Comparison of ENCODE assay signal across 28 mouse cellular contexts in genomic region chr9:121807546-121807945, GRCm38 (mm10). TPM values are rescaled to one million over a fixed set of nuclear protein-coding genes. Genes with fewer than 3 reads are reported as not detected.
DNase-seq lines count a peak whose midpoint lies in the region; ATAC-seq lines count a peak whose summit lies in the region.
"Had no signal": no experiment of that assay in that cellular context is flagged by ENCODE, and none has a peak within 500 bp of the region (broad histone marks: within the 10 kb centered on the region; RNA-seq: fewer than 3 reads in every experiment).

No protein-coding gene starts in this region.

- peaks cover 49% of the 10 kb centered on the region for H3K4me1 ChIP-seq in forebrain, embryonic 10.5 days
- peaks cover 20% of the 10 kb centered on the region for H3K4me1 ChIP-seq in forebrain, embryonic 15.5 days
- H3K4me1 ChIP-seq in hindbrain, embryonic 13.5 days (replicated peaks): peaks cover 46% of the 10 kb centered on the region
- peaks cover 28% of the 10 kb centered on the region for H3K4me1 ChIP-seq in hindbrain, embryonic 14.5 days (replicated peaks; ENCODE audit: control insufficient read depth, insufficient read depth, low read length)
- peaks cover 39% of the 10 kb centered on the region for H3K4me1 ChIP-seq in midbrain, embryonic 10.5 days
- peaks cover 22% of the 10 kb centered on the region for H3K4me1 ChIP-seq in midbrain, embryonic 14.5 days (ENCODE audit: control insufficient read depth, insufficient read depth, low read length)
- peaks cover 20% of the 10 kb centered on the region for H3K4me1 ChIP-seq in embryonic facial prominence, embryonic 13.5 days
- H3K4me1 ChIP-seq: liver, embryonic 15.5 days had no signal

- WGBS in forebrain, embryonic 10.5 days: 63% methylated on average over 1 of the region's 1 CpGs
- 66% methylated on average over 1 of the region's 1 CpGs for WGBS in forebrain, embryonic 15.5 days
- 65% methylated on average over 1 of the region's 1 CpGs for WGBS in hindbrain, embryonic 13.5 days
- WGBS in hindbrain, embryonic 14.5 days: 55% methylated on average over 1 of the region's 1 CpGs
- WGBS in midbrain, embryonic 10.5 days: 67% methylated on average over 1 of the region's 1 CpGs
- whole genome bisulfite sequencing in midbrain, embryonic 14.5 days: 68% methylated on average over 1 of the region's 1 CpGs
- 18% methylated on average over 1 of the region's 1 CpGs for WGBS in embryonic facial prominence, embryonic 13.5 days

- no peaks in the 10 kb centered on the region for H3K9me3 ChIP-seq in forebrain, embryonic 10.5 days
- H3K9me3 ChIP-seq in forebrain, embryonic 15.5 days: no peaks in the 10 kb centered on the region
- H3K9me3 ChIP-seq in hindbrain, embryonic 13.5 days: no peaks in the 10 kb centered on the region
- no peaks in the 10 kb centered on the region for H3K9me3 ChIP-seq in hindbrain, embryonic 14.5 days (ENCODE audit: control insufficient read depth, low read length)
- no peaks in the 10 kb centered on the region for H3K9me3 ChIP-seq in midbrain, embryonic 10.5 days (replicated peaks)
- H3K9me3 ChIP-seq in midbrain, embryonic 14.5 days (ENCODE audit: control insufficient read depth, low read length): no peaks in the 10 kb centered on the region
- H3K9me3 ChIP-seq in embryonic facial prominence, embryonic 13.5 days: no peaks in the 10 kb centered on the region
- H3K9me3 ChIP-seq: G1E; heart, embryonic 10.5 days; heart, embryonic 15.5 days; limb, embryonic 10.5 days; limb, embryonic 15.5 days; liver, embryonic 15.5 days; midbrain, embryonic 12.5 days had no signal

- no peak overlapping the region for H3K4me3 ChIP-seq in forebrain, embryonic 10.5 days
- H3K4me3 ChIP-seq in forebrain, embryonic 15.5 days: no peak overlapping the region
- H3K4me3 ChIP-seq in hindbrain, embryonic 13.5 days: no peak overlapping the region
- no peak overlapping the region for H3K4me3 ChIP-seq in hindbrain, embryonic 14.5 days (replicated peaks; ENCODE audit: low read length)
- no peak overlapping the region for H3K4me3 ChIP-seq in midbrain, embryonic 10.5 days
- no peak overlapping the region for H3K4me3 ChIP-seq in midbrain, embryonic 14.5 days (replicated peaks; ENCODE audit: low read depth, low read length)
- no peak overlapping the region for H3K4me3 ChIP-seq in embryonic facial prominence, embryonic 13.5 days
- H3K4me3 ChIP-seq: heart, embryonic 10.5 days; heart, embryonic 15.5 days; limb, embryonic 10.5 days; limb, embryonic 15.5 days; liver, embryonic 15.5 days; midbrain, embryonic 12.5 days had no signal

- no peak for DNase-seq in forebrain, embryonic 10.5 days (ENCODE audit: extremely low spot score, low spot score)
- DNase-seq in hindbrain, embryonic 14.5 days (ENCODE audit: low spot score): no peak
- no peak for DNase-seq in midbrain, embryonic 10.5 days (ENCODE audit: low spot score)
- no peak for DNase-seq in midbrain, embryonic 14.5 days
- DNase-seq: adrenal gland, postnatal 10 days; cerebellum, adult 11-12 months; heart, postnatal 36 days; kidney, adult 9 months; kidney, postnatal 10 days; lung, embryonic 14.5 days; lung, postnatal 14 days; thymus, adult 2 months; thymus, postnatal 36 days had no signal

- H3K36me3 ChIP-seq in forebrain, embryonic 10.5 days (replicated peaks): no peaks in the 10 kb centered on the region
- no peaks in the 10 kb centered on the region for H3K36me3 ChIP-seq in forebrain, embryonic 15.5 days
- H3K36me3 ChIP-seq in hindbrain, embryonic 13.5 days: no peaks in the 10 kb centered on the region
- no peaks in the 10 kb centered on the region for H3K36me3 ChIP-seq in hindbrain, embryonic 14.5 days (replicated peaks; ENCODE audit: control insufficient read depth, insufficient read depth)
- H3K36me3 ChIP-seq in midbrain, embryonic 10.5 days: no peaks in the 10 kb centered on the region
- no peaks in the 10 kb centered on the region for H3K36me3 ChIP-seq in midbrain, embryonic 14.5 days (ENCODE audit: control insufficient read depth, insufficient read depth, low read length)
- no peaks in the 10 kb centered on the region for H3K36me3 ChIP-seq in embryonic facial prominence, embryonic 13.5 days
- H3K36me3 ChIP-seq: G1E; heart, embryonic 10.5 days; heart, embryonic 15.5 days; limb, embryonic 10.5 days; limb, embryonic 15.5 days; liver, embryonic 15.5 days; midbrain, embryonic 12.5 days had no signal

- no peak overlapping the region for H3K4me2 ChIP-seq in forebrain, embryonic 15.5 days (replicated peaks)
- no peak overlapping the region for H3K4me2 ChIP-seq in hindbrain, embryonic 13.5 days
- no peak overlapping the region for H3K4me2 ChIP-seq in hindbrain, embryonic 14.5 days (replicated peaks)
- H3K4me2 ChIP-seq in midbrain, embryonic 14.5 days (ENCODE audit: low read length): no peak overlapping the region
- no peak overlapping the region for H3K4me2 ChIP-seq in embryonic facial prominence, embryonic 13.5 days
- H3K4me2 ChIP-seq: heart, embryonic 15.5 days; limb, embryonic 15.5 days; liver, embryonic 15.5 days; lung, embryonic 14.5 days; midbrain, embryonic 12.5 days had no signal

- no peak for ATAC-seq in forebrain, embryonic 15.5 days (replicated peaks)
- ATAC-seq in hindbrain, embryonic 13.5 days (ENCODE audit: low FRiP score): no peak
- ATAC-seq in hindbrain, embryonic 14.5 days (ENCODE audit: low FRiP score): no peak
- ATAC-seq in midbrain, embryonic 14.5 days (ENCODE audit: low FRiP score, low TSS enrichment): no peak
- ATAC-seq in embryonic facial prominence, embryonic 13.5 days (ENCODE audit: insufficient number of reproducible peaks, insufficient read depth, low FRiP score, low TSS enrichment, low read depth): no peak
- ATAC-seq in megakaryocyte, adult 5-6 weeks (ENCODE audit: poor library complexity, severe bottlenecking): no peak
- ATAC-seq: forebrain, embryonic 16.5 days; intestine, postnatal 0 days had no signal

- no peaks in the 10 kb centered on the region for H3K27me3 ChIP-seq in forebrain, embryonic 10.5 days (ENCODE audit: poor library complexity, severe bottlenecking)
- H3K27me3 ChIP-seq in forebrain, embryonic 15.5 days: no peaks in the 10 kb centered on the region
- no peaks in the 10 kb centered on the region for H3K27me3 ChIP-seq in hindbrain, embryonic 13.5 days
- no peaks in the 10 kb centered on the region for H3K27me3 ChIP-seq in hindbrain, embryonic 14.5 days (ENCODE audit: control insufficient read depth, insufficient read depth, low read length)
- H3K27me3 ChIP-seq in midbrain, embryonic 10.5 days (ENCODE audit: low read depth, poor library complexity, severe bottlenecking): no peaks in the 10 kb centered on the region
- H3K27me3 ChIP-seq in midbrain, embryonic 14.5 days (ENCODE audit: control insufficient read depth, insufficient read depth, low read length): no peaks in the 10 kb centered on the region
- no peaks in the 10 kb centered on the region for H3K27me3 ChIP-seq in embryonic facial prominence, embryonic 13.5 days
- H3K27me3 ChIP-seq: heart, embryonic 15.5 days; limb, embryonic 15.5 days; liver, embryonic 15.5 days; midbrain, embryonic 12.5 days had no signal

- no peak overlapping the region for H3K9ac ChIP-seq in forebrain, embryonic 15.5 days (replicated peaks)
- H3K9ac ChIP-seq in hindbrain, embryonic 13.5 days: no peak overlapping the region
- no peak overlapping the region for H3K9ac ChIP-seq in hindbrain, embryonic 14.5 days
- no peak overlapping the region for H3K9ac ChIP-seq in midbrain, embryonic 14.5 days (replicated peaks; ENCODE audit: low read length)
- H3K9ac ChIP-seq in embryonic facial prominence, embryonic 13.5 days: peak overlapping the region; percentile 52; the same call in 1 of the 2 replicates
- H3K9ac ChIP-seq: heart, embryonic 15.5 days; limb, embryonic 15.5 days; liver, embryonic 15.5 days; lung, embryonic 14.5 days; midbrain, embryonic 12.5 days had no signal

- 0 out of 2 replicates have a peak overlapping the region, but pooled peaks have one; percentile 63 for H3K27ac ChIP-seq in forebrain, embryonic 10.5 days
- H3K27ac ChIP-seq in forebrain, embryonic 15.5 days (replicated peaks): no peak overlapping the region
- H3K27ac ChIP-seq in hindbrain, embryonic 13.5 days: 0 out of 2 replicates have a peak overlapping the region, but pooled peaks have one; percentile 48
- H3K27ac ChIP-seq in hindbrain, embryonic 14.5 days: no peak overlapping the region
- peak overlapping the region; percentile 73 for H3K27ac ChIP-seq in midbrain, embryonic 10.5 days (replicated peaks)
- no peak overlapping the region for H3K27ac ChIP-seq in midbrain, embryonic 14.5 days (replicated peaks; ENCODE audit: low read depth, low read length)
- no peak overlapping the region for H3K27ac ChIP-seq in embryonic facial prominence, embryonic 13.5 days
- H3K27ac ChIP-seq: heart, embryonic 10.5 days; heart, embryonic 15.5 days; limb, embryonic 15.5 days; liver, embryonic 15.5 days; midbrain, embryonic 12.5 days had no signal

RNA-seq across cellular contexts. Expression of gene Hhatl, which starts 15.2 kb away (rescaled TPM):
- not detected in 2 replicates for polyA plus RNA-seq in forebrain, embryonic 10.5 days (2016; fragmentation: Nextera tagmentation; extraction: Ambion mirVana)
- polyA plus RNA-seq in forebrain, embryonic 15.5 days (2015; fragmentation: Nextera tagmentation; extraction: Ambion mirVana): 0.25 TPM in 1 of 2 replicates, not detected in the other
- not detected in 2 replicates for polyA plus RNA-seq in hindbrain, embryonic 13.5 days (2015; fragmentation: Nextera tagmentation; extraction: Ambion mirVana)
- polyA plus RNA-seq in hindbrain, embryonic 14.5 days (2014; fragmentation: Nextera tagmentation; extraction: Ambion mirVana): 0.31 TPM in 1 of 2 replicates, not detected in the other
- not detected in 2 replicates for polyA plus RNA-seq in midbrain, embryonic 10.5 days (2016; fragmentation: Nextera tagmentation; extraction: Ambion mirVana)
- polyA plus RNA-seq in midbrain, embryonic 14.5 days (2014; fragmentation: Nextera tagmentation; extraction: Ambion mirVana): 0.12 and 0.24 TPM in 2 replicates
- 0.20 TPM in 1 of 2 replicates, not detected in the other for polyA plus RNA-seq in embryonic facial prominence, embryonic 13.5 days (2015; fragmentation: Nextera tagmentation; extraction: Ambion mirVana)
- total RNA-seq in megakaryocyte, adult 5-6 weeks (2015): not detected in 2 replicates
- not detected in 2 replicates for total RNA-seq in megakaryocyte, adult 5-6 weeks (2017)
- total RNA-seq: G1E; monocyte, adult 5-6 weeks had no signal
- polyA plus RNA-seq: embryonic facial prominence, embryonic 11.5 days; forebrain, embryonic 16.5 days; G1E; limb, embryonic 10.5 days; midbrain, embryonic 12.5 days had no signal

RNA-seq across cellular contexts. Expression of gene Klhl40, which starts 30.1 kb away (rescaled TPM):
- polyA plus RNA-seq in forebrain, embryonic 10.5 days (2016; fragmentation: Nextera tagmentation; extraction: Ambion mirVana): 0.12 TPM in 1 of 2 replicates, not detected in the other
- 0.50 and 0.69 TPM in 2 replicates for polyA plus RNA-seq in forebrain, embryonic 15.5 days (2015; fragmentation: Nextera tagmentation; extraction: Ambion mirVana)
- 1.2 and 1.3 TPM in 2 replicates for polyA plus RNA-seq in hindbrain, embryonic 13.5 days (2015; fragmentation: Nextera tagmentation; extraction: Ambion mirVana)
- polyA plus RNA-seq in hindbrain, embryonic 14.5 days (2014; fragmentation: Nextera tagmentation; extraction: Ambion mirVana): 1.6 and 2.3 TPM in 2 replicates
- 0.15 and 0.16 TPM in 2 replicates for polyA plus RNA-seq in midbrain, embryonic 10.5 days (2016; fragmentation: Nextera tagmentation; extraction: Ambion mirVana)
- 1.1 and 1.9 TPM in 2 replicates for polyA plus RNA-seq in midbrain, embryonic 14.5 days (2014; fragmentation: Nextera tagmentation; extraction: Ambion mirVana)
- polyA plus RNA-seq in embryonic facial prominence, embryonic 13.5 days (2015; fragmentation: Nextera tagmentation; extraction: Ambion mirVana): 1.1 and 1.2 TPM in 2 replicates
- total RNA-seq in megakaryocyte, adult 5-6 weeks (2015): not detected in 2 replicates
- total RNA-seq in megakaryocyte, adult 5-6 weeks (2017): not detected in 2 replicates
- total RNA-seq: G1E; monocyte, adult 5-6 weeks had no signal
- polyA plus RNA-seq: G1E had no signal

RNA-seq across cellular contexts. Expression of gene Ccdc13, which starts 31.7 kb away (rescaled TPM):
- 2.6 and 2.7 TPM in 2 replicates for polyA plus RNA-seq in forebrain, embryonic 10.5 days (2016; fragmentation: Nextera tagmentation; extraction: Ambion mirVana)
- 1.9 and 3.0 TPM in 2 replicates for polyA plus RNA-seq in forebrain, embryonic 15.5 days (2015; fragmentation: Nextera tagmentation; extraction: Ambion mirVana)
- polyA plus RNA-seq in hindbrain, embryonic 13.5 days (2015; fragmentation: Nextera tagmentation; extraction: Ambion mirVana): 3.2 and 3.7 TPM in 2 replicates
- polyA plus RNA-seq in hindbrain, embryonic 14.5 days (2014; fragmentation: Nextera tagmentation; extraction: Ambion mirVana): 1.9 and 2.2 TPM in 2 replicates
- polyA plus RNA-seq in midbrain, embryonic 10.5 days (2016; fragmentation: Nextera tagmentation; extraction: Ambion mirVana): 2.4 and 2.9 TPM in 2 replicates
- polyA plus RNA-seq in midbrain, embryonic 14.5 days (2014; fragmentation: Nextera tagmentation; extraction: Ambion mirVana): 2.3 and 2.9 TPM in 2 replicates
- 0.85 and 1.0 TPM in 2 replicates for polyA plus RNA-seq in embryonic facial prominence, embryonic 13.5 days (2015; fragmentation: Nextera tagmentation; extraction: Ambion mirVana)
- not detected in 2 replicates for total RNA-seq in megakaryocyte, adult 5-6 weeks (2015)
- not detected in 2 replicates for total RNA-seq in megakaryocyte, adult 5-6 weeks (2017)
- total RNA-seq: heart, postnatal 36 days; monocyte, adult 5-6 weeks had no signal
- polyA plus RNA-seq: heart, embryonic 15.5 days; liver, embryonic 15.5 days had no signal

RNA-seq across cellular contexts. Expression of gene Zfp651, which starts 48.4 kb away (rescaled TPM):
- 4.1 and 4.8 TPM in 2 replicates for polyA plus RNA-seq in forebrain, embryonic 10.5 days (2016; fragmentation: Nextera tagmentation; extraction: Ambion mirVana)
- polyA plus RNA-seq in forebrain, embryonic 15.5 days (2015; fragmentation: Nextera tagmentation; extraction: Ambion mirVana): 20.1 and 20.6 TPM in 2 replicates
- 11.5 and 13.3 TPM in 2 replicates for polyA plus RNA-seq in hindbrain, embryonic 13.5 days (2015; fragmentation: Nextera tagmentation; extraction: Ambion mirVana)
- polyA plus RNA-seq in hindbrain, embryonic 14.5 days (2014; fragmentation: Nextera tagmentation; extraction: Ambion mirVana): 19.1 and 21.5 TPM in 2 replicates
- polyA plus RNA-seq in midbrain, embryonic 10.5 days (2016; fragmentation: Nextera tagmentation; extraction: Ambion mirVana): 4.8 and 6.6 TPM in 2 replicates
- 15.8 and 17.5 TPM in 2 replicates for polyA plus RNA-seq in midbrain, embryonic 14.5 days (2014; fragmentation: Nextera tagmentation; extraction: Ambion mirVana)
- 14.0 and 16.5 TPM in 2 replicates for polyA plus RNA-seq in embryonic facial prominence, embryonic 13.5 days (2015; fragmentation: Nextera tagmentation; extraction: Ambion mirVana)
- not detected in 2 replicates for total RNA-seq in megakaryocyte, adult 5-6 weeks (2015)
- total RNA-seq in megakaryocyte, adult 5-6 weeks (2017): not detected in 2 replicates
- total RNA-seq: monocyte, adult 5-6 weeks had no signal

RNA-seq across cellular contexts. Expression of gene Higd1a, which starts 50.6 kb away (rescaled TPM):
- 229 and 238 TPM in 2 replicates for polyA plus RNA-seq in forebrain, embryonic 10.5 days (2016; fragmentation: Nextera tagmentation; extraction: Ambion mirVana)
- 124 and 129 TPM in 2 replicates for polyA plus RNA-seq in forebrain, embryonic 15.5 days (2015; fragmentation: Nextera tagmentation; extraction: Ambion mirVana)
- 144 and 145 TPM in 2 replicates for polyA plus RNA-seq in hindbrain, embryonic 13.5 days (2015; fragmentation: Nextera tagmentation; extraction: Ambion mirVana)
- 146 and 158 TPM in 2 replicates for polyA plus RNA-seq in hindbrain, embryonic 14.5 days (2014; fragmentation: Nextera tagmentation; extraction: Ambion mirVana)
- 207 and 245 TPM in 2 replicates for polyA plus RNA-seq in midbrain, embryonic 10.5 days (2016; fragmentation: Nextera tagmentation; extraction: Ambion mirVana)
- polyA plus RNA-seq in midbrain, embryonic 14.5 days (2014; fragmentation: Nextera tagmentation; extraction: Ambion mirVana): 135 and 165 TPM in 2 replicates
- polyA plus RNA-seq in embryonic facial prominence, embryonic 13.5 days (2015; fragmentation: Nextera tagmentation; extraction: Ambion mirVana): 162 and 168 TPM in 2 replicates
- 64.0 and 80.3 TPM in 2 replicates for total RNA-seq in megakaryocyte, adult 5-6 weeks (2015)
- total RNA-seq in megakaryocyte, adult 5-6 weeks (2017): 9.5 and 13.5 TPM in 2 replicates

Comparison
In these comparisons a context has a peak if more than half of its experiments do, and no peak if none do; other contexts are left out.
1. H3K27ac ChIP-seq: peak in forebrain, embryonic 10.5 days (single experiment), hindbrain, embryonic 13.5 days (single experiment) and midbrain, embryonic 10.5 days (single experiment); none in forebrain, embryonic 15.5 days (single experiment), hindbrain, embryonic 14.5 days (single experiment), midbrain, embryonic 14.5 days (single experiment) and embryonic facial prominence, embryonic 13.5 days (single experiment).